Mouse (Mus musculus): ENCODE data around the gene Vrk2.

DNA sequence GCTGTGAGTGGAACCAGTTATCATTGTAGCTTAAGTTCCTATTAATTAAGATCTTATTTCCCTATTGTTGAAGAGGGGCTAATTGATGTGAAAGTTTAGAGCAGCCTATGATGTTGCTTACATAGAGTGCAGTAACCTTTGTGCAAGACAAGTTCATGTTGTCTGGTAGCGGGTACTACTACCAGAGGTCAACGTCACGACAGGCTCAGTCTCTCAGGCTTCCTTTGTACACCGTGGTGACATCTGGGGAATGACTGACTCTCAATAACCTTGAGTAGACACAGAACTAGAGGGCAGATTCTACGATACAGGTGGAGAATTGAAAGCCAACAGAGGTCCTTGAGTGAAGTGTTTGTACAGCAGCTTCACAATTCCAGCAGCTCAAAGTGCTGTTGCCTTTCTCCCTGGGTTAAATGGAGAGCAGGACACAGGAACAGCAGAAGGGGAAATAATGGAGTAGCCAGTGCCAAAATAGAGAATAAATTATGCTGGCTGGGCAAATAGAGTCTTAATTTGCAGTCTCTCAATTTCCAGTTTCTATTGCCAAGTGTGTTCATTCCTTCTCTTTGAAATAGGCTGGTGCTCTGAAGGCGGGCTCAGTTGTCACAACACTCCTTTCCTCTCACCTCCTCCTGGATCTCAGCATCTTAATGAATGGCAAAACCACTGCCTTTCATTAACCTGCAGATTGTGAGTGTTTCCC, 116.6 kb downstream of the Vrk2 start:
- TF ChIP-seq CTCF (conservative IDR thresholded peaks at IDR 0.05; ENCODE audit: insufficient read depth, insufficient read length, low read depth, low read length), result no peak
- TF ChIP-seq POLR2A (IDR thresholded peaks at IDR 0.05; ENCODE audit: low read depth, low read length), result no peak
